Comparison of ENCODE assay signal across 24 mouse cellular contexts in the genomic region with DNA sequence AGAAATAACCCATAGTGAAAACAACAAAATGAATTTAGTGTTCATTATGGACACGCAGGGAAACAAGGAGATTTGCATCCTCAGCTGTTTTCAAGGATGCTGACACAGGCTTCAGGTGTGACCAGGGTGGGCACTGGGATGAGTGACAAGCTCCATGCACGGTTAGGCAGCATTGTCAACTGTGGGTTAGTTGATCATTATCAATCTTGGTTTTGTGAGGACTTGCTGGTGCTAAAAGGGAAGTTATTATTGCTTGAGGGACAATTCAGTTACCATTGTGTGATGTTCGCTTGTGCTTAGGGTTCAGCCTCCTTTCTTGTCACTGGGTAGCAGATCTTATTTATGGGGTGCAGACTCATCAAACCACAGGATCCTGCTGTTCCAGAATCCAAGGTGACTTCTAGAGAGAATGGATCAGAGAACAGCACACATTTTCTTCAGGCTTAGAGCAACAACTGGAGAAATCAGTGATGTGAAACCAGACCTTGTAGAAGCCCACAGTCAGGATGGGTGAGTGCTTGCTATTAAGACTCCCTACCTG.
DNase-seq lines count a peak whose midpoint lies in the region; ATAC-seq and TF ChIP-seq lines count a peak whose summit lies in the region.
"Had no signal": no experiment of that assay in that cellular context is flagged by ENCODE, and none has a peak within 500 bp of the region (broad histone marks: within the 10 kb centered on the region; RNA-seq: fewer than 3 reads in every experiment).

No protein-coding gene starts in this region.

- no peaks in the 10 kb centered on the region for H3K27me3 ChIP-seq in midbrain, embryonic 11.5 days (ENCODE audit: control insufficient read depth, insufficient read depth, low read length)
- H3K27me3 ChIP-seq in midbrain, postnatal 0 days (ENCODE audit: insufficient read depth, low read length), result no peaks in the 10 kb centered on the region
- H3K27me3 ChIP-seq: embryonic facial prominence, embryonic 13.5 days; embryonic facial prominence, embryonic 15.5 days; forebrain, embryonic 12.5 days; Patski had no signal

- no peak overlapping the region for H3K4me2 ChIP-seq in midbrain, embryonic 11.5 days
- no peak overlapping the region for H3K4me2 ChIP-seq in midbrain, postnatal 0 days (ENCODE audit: low read depth, low read length, poor library complexity, severe bottlenecking)
- H3K4me2 ChIP-seq: embryonic facial prominence, embryonic 13.5 days; embryonic facial prominence, embryonic 15.5 days; forebrain, embryonic 12.5 days had no signal

- TF ChIP-seq CTCF in midbrain, postnatal 0 days (IDR thresholded peaks at IDR 0.05), result no peak

- no peak overlapping the region for H3K27ac ChIP-seq in midbrain, embryonic 11.5 days (ENCODE audit: low read depth, low read length)
- H3K27ac ChIP-seq in midbrain, postnatal 0 days (ENCODE audit: low read depth, low read length), result no peak overlapping the region
- H3K27ac ChIP-seq: embryonic facial prominence, embryonic 13.5 days; embryonic facial prominence, embryonic 15.5 days; forebrain, embryonic 10.5 days; forebrain, embryonic 12.5 days had no signal

- H3K36me3 ChIP-seq in midbrain, embryonic 11.5 days (ENCODE audit: control insufficient read depth, insufficient read depth, low read length), result no peaks in the 10 kb centered on the region
- no peaks in the 10 kb centered on the region for H3K36me3 ChIP-seq in midbrain, postnatal 0 days (ENCODE audit: insufficient read depth, low read length)
- H3K36me3 ChIP-seq: embryonic facial prominence, embryonic 13.5 days; embryonic facial prominence, embryonic 15.5 days; forebrain, embryonic 10.5 days; forebrain, embryonic 12.5 days had no signal

- DNase-seq in adrenal gland, adult 2 months, result peak; percentile 25
- no peak for DNase-seq in adrenal gland, postnatal 10 days
- peak; percentile 62 for DNase-seq in midbrain, embryonic 11.5 days (ENCODE audit: low spot score, missing footprints)
- no peak for DNase-seq in midbrain, postnatal 0 days (ENCODE audit: low spot score)
- no peak for DNase-seq in left cerebral cortex, adult 18-20 months (ENCODE audit: low spot score in 2 of 2)
- no peak for DNase-seq in urinary bladder, adult 18-20 months (ENCODE audit: low spot score in 2 of 2)
- DNase-seq: adrenal gland, adult 8-10 months; cerebellum, adult 11-12 months; cerebellum, adult 2 months; cerebellum, adult 9-10 months; cerebellum, postnatal 10 days; cerebellum, postnatal 25 days; embryo, embryonic 11 days had no signal

- ATAC-seq in midbrain, embryonic 11.5 days (ENCODE audit: low FRiP score), result no peak
- no peak for ATAC-seq in midbrain, postnatal 0 days (ENCODE audit: low FRiP score)
- peak; percentile 39; the same call in 1 of the 2 replicates for ATAC-seq in common myeloid progenitor, adult 5-6 weeks (replicated peaks; ENCODE audit: low read depth, poor library complexity, severe bottlenecking)
- ATAC-seq in megakaryocyte progenitor cell, adult 5-6 weeks (replicated peaks; ENCODE audit: poor library complexity), result 0 out of 2 replicates have a peak, but pooled peaks have one; percentile 14
- ATAC-seq: activated CD4-positive, CD25-positive, alpha-beta regulatory T cell, adult 4 months; forebrain, embryonic 14.5 days; forebrain, embryonic 16.5 days; Patski had no signal

- 74% methylated on average over 3 of the region's 3 CpGs for WGBS in midbrain, embryonic 11.5 days
- WGBS in midbrain, postnatal 0 days, result 85% methylated on average over 3 of the region's 3 CpGs

- H3K9ac ChIP-seq in midbrain, embryonic 11.5 days (ENCODE audit: low read length), result no peak overlapping the region
- no peak overlapping the region for H3K9ac ChIP-seq in midbrain, postnatal 0 days (replicated peaks; ENCODE audit: low read length, poor library complexity, severe bottlenecking)
- H3K9ac ChIP-seq: embryonic facial prominence, embryonic 13.5 days; embryonic facial prominence, embryonic 15.5 days; forebrain, embryonic 12.5 days had no signal

- no peak overlapping the region for H3K4me3 ChIP-seq in midbrain, embryonic 11.5 days (ENCODE audit: low read depth, low read length)
- no peak overlapping the region for H3K4me3 ChIP-seq in midbrain, postnatal 0 days (ENCODE audit: low read depth, low read length)
- H3K4me3 ChIP-seq: embryonic facial prominence, embryonic 13.5 days; embryonic facial prominence, embryonic 15.5 days; erythroblast, embryonic 14.5 days; forebrain, embryonic 10.5 days; forebrain, embryonic 12.5 days had no signal

- H3K9me3 ChIP-seq in midbrain, embryonic 11.5 days (ENCODE audit: control insufficient read depth, low read length), result no peaks in the 10 kb centered on the region
- no peaks in the 10 kb centered on the region for H3K9me3 ChIP-seq in midbrain, postnatal 0 days (ENCODE audit: low read length)
- H3K9me3 ChIP-seq: embryonic facial prominence, embryonic 13.5 days; embryonic facial prominence, embryonic 15.5 days; forebrain, embryonic 10.5 days; forebrain, embryonic 12.5 days had no signal

- no peaks in the 10 kb centered on the region for H3K4me1 ChIP-seq in midbrain, embryonic 11.5 days (ENCODE audit: control insufficient read depth, insufficient read depth, low read length)
- no peaks in the 10 kb centered on the region for H3K4me1 ChIP-seq in midbrain, postnatal 0 days (ENCODE audit: insufficient read depth, low read length)
- H3K4me1 ChIP-seq: embryonic facial prominence, embryonic 13.5 days; embryonic facial prominence, embryonic 15.5 days; forebrain, embryonic 10.5 days; forebrain, embryonic 12.5 days had no signal

Comparison
In these comparisons a context has a peak if more than half of its experiments do, and no peak if none do; other contexts are left out.
1. DNase-seq: peak in adrenal gland, adult 2 months (single experiment) and midbrain, embryonic 11.5 days (single experiment); none in adrenal gland, postnatal 10 days (single experiment), midbrain, postnatal 0 days (single experiment), left cerebral cortex, adult 18-20 months (0 of 2) and urinary bladder, adult 18-20 months (0 of 2).
2. ATAC-seq: peak in common myeloid progenitor, adult 5-6 weeks (single experiment) and megakaryocyte progenitor cell, adult 5-6 weeks (single experiment); none in midbrain, embryonic 11.5 days (single experiment) and midbrain, postnatal 0 days (single experiment).